Mouse (Mus musculus) yolk sac, embryonic 10.5 days (tissue): Measurements from ENCODE around the gene Cd6.
A peak's percentile ranks its signal among the peaks of the same experiment; 100 is the strongest.

ENCODE experiments used
- DNase-seq: peaks from one replicate; pipeline ENCODE4 v3.0.0-alpha.2; 2017; ENCODE audit warnings: low spot score

The Cd6 gene

GRCm38 (mm10) chr19:10839010-10839892 lies 9.4 kb upstream of the Cd6 start, which contains the start of gene Slc15a3:
Slc15a3 (plus strand) TSS chr19:10839727.
- DNase-seq, result no peak

- DNase-seq, result no peak
These were observed 5.8 kb upstream of the Cd6 start for GRCm38 (mm10) chr19:10835671-10836070.

GRCm38 (mm10) chr19:10833611-10834010 lies 3.8 kb upstream of the Cd6 start:
- no peak for DNase-seq

GRCm38 (mm10) chr19:10832030-10832429 lies 2.2 kb upstream of the Cd6 start:
- DNase-seq, result no peak

GRCm38 (mm10) chr19:10831424-10831823 lies 1.6 kb upstream of the Cd6 start:
- DNase-seq, result peak; percentile 36

GRCm38 (mm10) chr19:10828321-10828720 lies 1.5 kb downstream of the Cd6 start:
- no peak for DNase-seq

GRCm38 (mm10) chr19:10824061-10824460 lies 5.8 kb downstream of the Cd6 start:
- DNase-seq, result no peak

GRCm38 (mm10) chr19:10822534-10822933 lies 7.3 kb downstream of the Cd6 start:
- DNase-seq, result no peak

- no peak for DNase-seq
These were observed 8.5 kb downstream of the Cd6 start for GRCm38 (mm10) chr19:10821319-10821718.

- peak; percentile 8 for DNase-seq
These were observed 11.5 kb downstream of the Cd6 start for GRCm38 (mm10) chr19:10818217-10818946.

GRCm38 (mm10) chr19:10816462-10816861 lies 13.4 kb downstream of the Cd6 start:
- no peak for DNase-seq

GRCm38 (mm10) chr19:10815871-10816270 lies 14.0 kb downstream of the Cd6 start:
- DNase-seq, result no peak

- no peak for DNase-seq
These were observed 16.0 kb downstream of the Cd6 start for GRCm38 (mm10) chr19:10813905-10814304.

- DNase-seq, result no peak
These were observed 16.8 kb downstream of the Cd6 start for GRCm38 (mm10) chr19:10813039-10813438.

GRCm38 (mm10) chr19:10811471-10811870 lies 18.4 kb downstream of the Cd6 start:
- no peak for DNase-seq

GRCm38 (mm10) chr19:10810176-10810492 lies 19.7 kb downstream of the Cd6 start:
- DNase-seq, result no peak

GRCm38 (mm10) chr19:10809428-10810175 lies 20.3 kb downstream of the Cd6 start:
- no peak for DNase-seq

- no peak for DNase-seq
These were observed 21.2 kb downstream of the Cd6 start for GRCm38 (mm10) chr19:10808524-10809233.

GRCm38 (mm10) chr19:10805661-10806285 lies 24.1 kb downstream of the Cd6 start:
- DNase-seq, result no peak

- no peak for DNase-seq
These were observed 24.8 kb downstream of the Cd6 start for GRCm38 (mm10) chr19:10804850-10805660.

GRCm38 (mm10) chr19:10803751-10804150 lies 26.1 kb downstream of the Cd6 start:
- DNase-seq, result no peak
